Mouse (Mus musculus) MEL (cell line): Measurements from ENCODE around the gene Ralgds. TPM values are rescaled to one million over a fixed set of nuclear protein-coding genes. Genes with fewer than 3 reads are reported as not detected.
A peak's percentile ranks its signal among the peaks of the same experiment; 100 is the strongest.
"Not testable (repeated sequence)": the region's sequence is repeated elsewhere in the genome, so short reads cannot be mapped to it uniquely, and the experiment has no call there.

Experiments used
- DNase-seq: peaks from one replicate; pipeline ENCODE4 v3.0.0; 2011; ENCODE audit warnings: low read depth, low spot score
- H3K27ac ChIP-seq: 2 replicates; pipeline ENCODE4 v1.5.1; 2012; ENCODE audit warnings: low read depth, mild to moderate bottlenecking, control low read depth, low read length, moderate library complexity; ENCODE audit not compliant: control insufficient read depth
- H3K27me3 ChIP-seq, 2 experiments: fragments of 150-350 bp in 1 of 2; sonication (generic) in 1 of 2; 2 replicates each; pipeline ENCODE4 v1.6.1; 2012; ENCODE audit warnings: low read length in 2 of 2, mild to moderate bottlenecking in 2 of 2, improper control_type of control experiment in 1 of 2, moderate library complexity in 1 of 2; ENCODE audit not compliant: insufficient read depth in 2 of 2, control insufficient read depth in 1 of 2
- H3K36me3 ChIP-seq, 2 experiments: 2 replicates each; pipeline ENCODE4 v1.6.1; 2012 to 2014; ENCODE audit warnings: low read length in 2 of 2, improper control_type of control experiment in 1 of 2, inconsistent platforms in 1 of 2, mild to moderate bottlenecking in 1 of 2; ENCODE audit not compliant: insufficient read depth in 2 of 2, control insufficient read depth in 1 of 2
- H3K4me1 ChIP-seq, 2 experiments: fragments of 150-350 bp in 1 of 2; sonication (generic) in 1 of 2; 2 replicates each; pipeline ENCODE4 v1.6.1; 2012; ENCODE audit warnings: low read length in 2 of 2, improper control_type of control experiment in 1 of 2, mild to moderate bottlenecking in 1 of 2; ENCODE audit not compliant: insufficient read depth in 2 of 2, control insufficient read depth in 1 of 2
- H3K4me3 ChIP-seq, 2 experiments: fragments of 150-350 bp in 1 of 2; sonication (generic) in 1 of 2; 2 replicates each; pipeline ENCODE4 v1.5.1; 2012; ENCODE audit warnings: low read depth in 2 of 2, low read length in 2 of 2, mild to moderate bottlenecking in 2 of 2, moderate library complexity in 2 of 2, control low read depth in 1 of 2, improper control_type of control experiment in 1 of 2; ENCODE audit not compliant: control insufficient read depth in 1 of 2, insufficient read depth in 1 of 2
- H3K79me2 ChIP-seq: 2 replicates; pipeline ENCODE4 v1.6.1; 2012; ENCODE audit warnings: mild to moderate bottlenecking, low read length, moderate library complexity; ENCODE audit not compliant: control insufficient read depth, poor library complexity, insufficient read depth
- H3K9ac ChIP-seq: 2 replicates; pipeline ENCODE4 v1.6.1; 2012; ENCODE audit warnings: low read depth, mild to moderate bottlenecking, control low read depth, low read length, moderate library complexity; ENCODE audit not compliant: control insufficient read depth, poor library complexity, severe bottlenecking
- H3K9me3 ChIP-seq: fragments of 150-350 bp; sonication (generic); replicated peaks from 2 replicates; pipeline ENCODE4 v1.6.1; 2012; ENCODE audit warnings: mild to moderate bottlenecking, low read length, improper control_type of control experiment, moderate library complexity; ENCODE audit not compliant: insufficient read depth
- CHD1 ChIP-seq: IDR thresholded peaks from 2 replicates; pipeline ENCODE4 v1.6.1; 2012; ENCODE audit warnings: low read depth, mild to moderate bottlenecking, inconsistent platforms, low read length, improper control_type of control experiment
- CTCF ChIP-seq, 3 experiments: IDR thresholded peaks in 2 of 3; conservative IDR thresholded peaks in 1 of 3; 2 replicates each; pipeline ENCODE4 v1.5.1; 2011 to 2012; ENCODE audit warnings: low read length in 3 of 3, low read depth in 2 of 3, mild to moderate bottlenecking in 2 of 3, improper control_type of control experiment in 1 of 3, inconsistent platforms in 1 of 3, mixed read lengths in 1 of 3, moderate library complexity in 1 of 3; ENCODE audit not compliant: control insufficient read depth in 1 of 3, insufficient read depth in 1 of 3, poor library complexity in 1 of 3, severe bottlenecking in 1 of 3
- E2F4 ChIP-seq: IDR thresholded peaks from 2 replicates; pipeline ENCODE4 v1.6.1; 2011; ENCODE audit warnings: low read depth, low read length, improper control_type of control experiment, borderline replicate concordance
- ELF1 ChIP-seq: IDR thresholded peaks from 2 replicates; pipeline ENCODE4 v1.6.1; 2014; ENCODE audit warnings: low read depth, mild to moderate bottlenecking, inconsistent platforms, low read length, improper control_type of control experiment, moderate library complexity
- EP300 ChIP-seq, 2 experiments: IDR thresholded peaks; 2 replicates each; pipeline ENCODE4 v1.6.1; 2011; ENCODE audit warnings: improper control_type of control experiment in 2 of 2, low read length in 2 of 2, low read depth in 1 of 2, mild to moderate bottlenecking in 1 of 2
- ETS1 ChIP-seq: IDR thresholded peaks from 2 replicates; pipeline ENCODE4 v1.6.1; 2012; ENCODE audit warnings: low read depth, mild to moderate bottlenecking, inconsistent platforms, low read length, improper control_type of control experiment, moderate library complexity
- GABPA ChIP-seq: IDR thresholded peaks from 2 replicates; pipeline ENCODE4 v1.6.1; 2012; ENCODE audit warnings: low read depth, mild to moderate bottlenecking, inconsistent platforms, low read length, improper control_type of control experiment, moderate library complexity
- GATA1 ChIP-seq: IDR thresholded peaks from 2 replicates; pipeline ENCODE4 v1.6.1; 2011; ENCODE audit warnings: low read depth, low read length, improper control_type of control experiment
- JUND ChIP-seq: IDR thresholded peaks from 2 replicates; pipeline ENCODE4 v1.6.1; 2011; ENCODE audit warnings: low read depth, mild to moderate bottlenecking, improper control_type of control experiment, low read length
- MAFK ChIP-seq: IDR thresholded peaks from 2 replicates; pipeline ENCODE4 v1.6.1; 2011; ENCODE audit warnings: low read depth, mild to moderate bottlenecking, low read length, improper control_type of control experiment, borderline replicate concordance
- MAX ChIP-seq: IDR thresholded peaks from 2 replicates; pipeline ENCODE4 v1.6.1; 2011; ENCODE audit warnings: low read length, improper control_type of control experiment
- MXI1 ChIP-seq: IDR thresholded peaks from 2 replicates; pipeline ENCODE4 v1.6.1; 2011; ENCODE audit warnings: mild to moderate bottlenecking, low read depth, low read length, improper control_type of control experiment
- MYC ChIP-seq: IDR thresholded peaks from 2 replicates; pipeline ENCODE4 v1.6.1; 2011; ENCODE audit warnings: low read depth, mild to moderate bottlenecking, low read length, improper control_type of control experiment, moderate library complexity
- NRF1 ChIP-seq: IDR thresholded peaks from 2 replicates; pipeline ENCODE4 v1.6.1; 2014; ENCODE audit warnings: low read depth, mild to moderate bottlenecking, inconsistent platforms, low read length, improper control_type of control experiment, moderate library complexity; ENCODE audit not compliant: poor library complexity, insufficient read depth, severe bottlenecking
- POLR2A ChIP-seq, 2 experiments: IDR thresholded peaks; 2 replicates each; pipeline ENCODE4 v1.6.1; 2011 to 2012; ENCODE audit warnings: low read length in 2 of 2, mild to moderate bottlenecking in 2 of 2, control low read depth in 1 of 2, improper control_type of control experiment in 1 of 2, low read depth in 1 of 2, moderate library complexity in 1 of 2; ENCODE audit not compliant: control insufficient read depth in 1 of 2, insufficient read depth in 1 of 2, poor library complexity in 1 of 2
- POLR2AphosphoS2 ChIP-seq: IDR thresholded peaks from 2 replicates; pipeline ENCODE4 v1.6.1; 2011; ENCODE audit warnings: low read length, improper control_type of control experiment
- POLR2AphosphoS5 ChIP-seq: IDR thresholded peaks from 2 replicates; pipeline ENCODE4 v1.6.1; 2012; ENCODE audit warnings: low read depth, borderline replicate concordance, mild to moderate bottlenecking, inconsistent platforms, low read length, moderate library complexity, mixed read lengths
- RAD21 ChIP-seq: IDR thresholded peaks from 2 replicates; pipeline ENCODE4 v1.6.1; 2011; ENCODE audit warnings: mild to moderate bottlenecking, low read depth, low read length, improper control_type of control experiment
- SIN3A ChIP-seq: IDR thresholded peaks from 2 replicates; pipeline ENCODE4 v1.6.1; 2012; ENCODE audit warnings: low read length, improper control_type of control experiment, inconsistent platforms
- SMC3 ChIP-seq: IDR thresholded peaks from 2 replicates; pipeline ENCODE4 v1.6.1; 2011; ENCODE audit warnings: low read depth, low read length, improper control_type of control experiment
- TBP ChIP-seq: IDR thresholded peaks from 2 replicates; pipeline ENCODE4 v1.8.0; 2011; ENCODE audit warnings: low read depth, low read length, improper control_type of control experiment
- TCF12 ChIP-seq: IDR thresholded peaks from 2 replicates; pipeline ENCODE4 v1.6.1; 2014; ENCODE audit warnings: low read depth, mild to moderate bottlenecking, inconsistent platforms, low read length, improper control_type of control experiment, moderate library complexity
- USF1 ChIP-seq: IDR thresholded peaks from 2 replicates; pipeline ENCODE4 v1.6.1; 2014; ENCODE audit warnings: low read depth, mild to moderate bottlenecking, inconsistent platforms, low read length, improper control_type of control experiment, moderate library complexity
- ZC3H11A ChIP-seq: IDR thresholded peaks from 2 replicates; pipeline ENCODE4 v1.6.1; 2012; ENCODE audit warnings: low read depth, mild to moderate bottlenecking, inconsistent platforms, low read length, improper control_type of control experiment
- ZKSCAN1 ChIP-seq: IDR thresholded peaks from 2 replicates; pipeline ENCODE4 v1.6.1; 2012; ENCODE audit warnings: low read depth, mild to moderate bottlenecking, inconsistent platforms, low read length, improper control_type of control experiment, moderate library complexity
- ZMIZ1 ChIP-seq: IDR thresholded peaks from 2 replicates; pipeline ENCODE4 v1.6.1; 2012; ENCODE audit warnings: low read depth, mild to moderate bottlenecking, inconsistent platforms, low read length, improper control_type of control experiment, moderate library complexity
- ZNF384 ChIP-seq: IDR thresholded peaks from 2 replicates; pipeline ENCODE4 v1.6.1; 2012; ENCODE audit warnings: low read depth, mild to moderate bottlenecking, inconsistent platforms, low read length, improper control_type of control experiment
- polyA plus RNA-seq, 2 experiments: library from polyadenylated mRNA; stranded (reverse) in 1 of 2; unstranded in 1 of 2; fragments of >175 nt in 1 of 2; fragments of >200 nt in 1 of 2; gene quantifications; 2 replicates each; pipeline versions ENCODE4 v1.2.1 to v1.2.4; 2012; ENCODE audit warnings: low replicate concordance in 2 of 2, low read depth in 1 of 2; ENCODE audit not compliant: insufficient read length in 2 of 2, insufficient read depth in 1 of 2, missing spikeins in 1 of 2
- total RNA-seq: library from RNA; depleted of rRNA; stranded (reverse); fragments of 300-350 nt; gene quantifications from 2 replicates; pipeline ENCODE4 v1.2.3, GENCODE M21; 2012

The Ralgds gene
- total and polyA plus RNA-seq, 3 experiments, result 4.7 to 11.0 TPM; not detected in 1

GRCm38 (mm10) chr2:28511600-28511999 is 1.3 kb upstream of the Ralgds start:
- DNase-seq, result peak; percentile 43
- H3K27me3 ChIP-seq, result peaks cover 5 to 20% of the 10 kb centered on the region in 2 experiments; a peak in 3 of 4 replicates
- not testable (repeated sequence) for H3K27ac ChIP-seq

GRCm38 (mm10) chr2:28513431-28514370 is 776 bp downstream of the Ralgds start:
- H3K79me2 ChIP-seq, result no peaks in the 10 kb centered on the region; the same call in 1 of the 2 replicates
- peak overlapping the region; percentile 67 for H3K9ac ChIP-seq
- peak overlapping the region; percentile 65 to 91 for H3K4me3 ChIP-seq
- DNase-seq, result peak; percentile 63
- TF ChIP-seq MAX (no peak), ZC3H11A (no peak), POLR2AphosphoS2 (no peak), SMC3 (no peak), MAFK (no peak), EP300 (IDR thresholded peaks at IDR 0.05; ENCODE audit: low read depth in 1 of 2, low read length in 2 of 2) (no peak), ZNF384 (no peak), MXI1 (no peak; the same call in 1 of the 2 replicates), GATA1 (no peak), POLR2A (IDR thresholded peaks at IDR 0.05; ENCODE audit: control insufficient read depth in 1 of 2, insufficient read depth in 1 of 2, low read depth in 1 of 2, low read length in 2 of 2, poor library complexity in 1 of 2) (0 out of 4 replicates have a peak, but pooled peaks of 1 of the 2 experiments have one; percentile 14), ZKSCAN1 (no peak), MYC (no peak), ZMIZ1 (no peak), ETS1 (no peak), ELF1 (0 out of 2 replicates have a peak, but pooled peaks have one; percentile 17), NRF1 (no peak), SIN3A (peak; percentile 44; the same call in 1 of the 2 replicates), TCF12 (no peak), TBP (no peak), RAD21 (no peak), JUND (no peak), CHD1 (no peak), E2F4 (no peak), GABPA (no peak), USF1 (no peak), POLR2AphosphoS5 (no peak)
- peaks cover 0 to 5% of the 10 kb centered on the region in 2 experiments; a peak in 2 of 4 replicates for H3K36me3 ChIP-seq
- peaks cover 0 to 8% of the 10 kb centered on the region in 2 experiments; a peak in 3 of 4 replicates for H3K27me3 ChIP-seq
- no peak overlapping the region for H3K27ac ChIP-seq
- peaks cover 2 to 14% of the 10 kb centered on the region in 2 experiments; a peak in 3 of 4 replicates for H3K4me1 ChIP-seq
- H3K9me3 ChIP-seq, result no peaks in the 10 kb centered on the region

More at GRCm38 (mm10) chr2:28511600-28511999, 1.3 kb upstream of the Ralgds start:
- TF ChIP-seq CTCF (IDR thresholded peaks at IDR 0.05 in 2 of 3, conservative IDR thresholded peaks at IDR 0.05 in 1 of 3; ENCODE audit: control insufficient read depth in 1 of 3, insufficient read depth in 1 of 3, low read depth in 2 of 3, low read length in 3 of 3, poor library complexity in 1 of 3, severe bottlenecking in 1 of 3) (peak; percentile 24 to 50 (median 45); a peak in 5 of 6 replicates), SMC3 (peak; percentile 34; the same call in 1 of the 2 replicates), RAD21 (peak; percentile 11)
- not testable (repeated sequence) for H3K4me3 ChIP-seq, H3K36me3 ChIP-seq, H3K9me3 ChIP-seq, H3K79me2 ChIP-seq, H3K9ac ChIP-seq
- H3K4me1 ChIP-seq, result peaks cover 2 to 14% of the 10 kb centered on the region in 2 experiments; a peak in 3 of 4 replicates
